Mouse (Mus musculus) kidney, postnatal 14 days (tissue): ENCODE data around the gene Pde6d.

Source experiments
- DNase-seq: peaks from one replicate; pipeline ENCODE4 v3.0.0; 2022; ENCODE audit warnings: mixed read lengths

Gene Pde6d

GRCm38 (mm10) chr1:86582451-86583096, at the start of gene Pde6d, which contains the start of gene Cops7b:
Gene Pde6d, minus strand, starts transcription at chr1:86582629.
Gene Cops7b, plus strand, starts transcription at chr1:86582904.
- DNase-seq = peak; percentile 97

GRCm38 (mm10) chr1:86630527-86630926, 48.1 kb upstream of the Pde6d start:
- no peak for DNase-seq

- DNase-seq = no peak
Observed at GRCm38 (mm10) chr1:86629936-86630335, 47.5 kb upstream of the Pde6d start.

- no peak for DNase-seq
Observed at GRCm38 (mm10) chr1:86628270-86628669, 45.8 kb upstream of the Pde6d start.

GRCm38 (mm10) chr1:86623001-86624000, 40.9 kb upstream of the Pde6d start:
- DNase-seq = no peak

- DNase-seq = no peak
Observed at GRCm38 (mm10) chr1:86622296-86622695, 39.9 kb upstream of the Pde6d start.

- DNase-seq = peak; percentile 74
Observed at GRCm38 (mm10) chr1:86618454-86619125, 36.2 kb upstream of the Pde6d start.

- no peak for DNase-seq
Observed at GRCm38 (mm10) chr1:86614269-86614668, 31.8 kb upstream of the Pde6d start.

GRCm38 (mm10) chr1:86612081-86612480, 29.7 kb upstream of the Pde6d start:
- DNase-seq = no peak

GRCm38 (mm10) chr1:86610954-86611353, 28.5 kb upstream of the Pde6d start:
- DNase-seq = no peak

- no peak for DNase-seq
Observed at GRCm38 (mm10) chr1:86600117-86600516, 17.7 kb upstream of the Pde6d start.

- DNase-seq = peak; percentile 21
Observed at GRCm38 (mm10) chr1:86598516-86598915, 16.1 kb upstream of the Pde6d start.

- no peak for DNase-seq
Observed at GRCm38 (mm10) chr1:86596512-86596911, 14.1 kb upstream of the Pde6d start.

GRCm38 (mm10) chr1:86595315-86595714, 12.9 kb upstream of the Pde6d start:
- no peak for DNase-seq

GRCm38 (mm10) chr1:86594539-86594938, 12.1 kb upstream of the Pde6d start:
- DNase-seq = no peak

- DNase-seq = peak; percentile 84
Observed at GRCm38 (mm10) chr1:86586992-86587391, 4.6 kb upstream of the Pde6d start.

GRCm38 (mm10) chr1:86583709-86584108, 1.3 kb upstream of the Pde6d start:
- no peak for DNase-seq

GRCm38 (mm10) chr1:86581692-86582450, 558 bp downstream of the Pde6d start:
- DNase-seq = peak; percentile 34

GRCm38 (mm10) chr1:86580426-86580825, 2.0 kb downstream of the Pde6d start:
- no peak for DNase-seq

- no peak for DNase-seq
Observed at GRCm38 (mm10) chr1:86571941-86572340, 10.5 kb downstream of the Pde6d start.

GRCm38 (mm10) chr1:86571381-86571780, 11.0 kb downstream of the Pde6d start:
- DNase-seq = no peak

GRCm38 (mm10) chr1:86569292-86569860, 13.1 kb downstream of the Pde6d start:
- DNase-seq = no peak
